Mouse (Mus musculus): ENCODE measurements around the gene Dst. TPM values are rescaled to one million over a fixed set of nuclear protein-coding genes. Genes with fewer than 3 reads are reported as not detected.

The Dst gene
- polyA plus RNA-seq (2012; rRNA removed): 70.7 and 85.1 TPM in 2 replicates

DNA sequence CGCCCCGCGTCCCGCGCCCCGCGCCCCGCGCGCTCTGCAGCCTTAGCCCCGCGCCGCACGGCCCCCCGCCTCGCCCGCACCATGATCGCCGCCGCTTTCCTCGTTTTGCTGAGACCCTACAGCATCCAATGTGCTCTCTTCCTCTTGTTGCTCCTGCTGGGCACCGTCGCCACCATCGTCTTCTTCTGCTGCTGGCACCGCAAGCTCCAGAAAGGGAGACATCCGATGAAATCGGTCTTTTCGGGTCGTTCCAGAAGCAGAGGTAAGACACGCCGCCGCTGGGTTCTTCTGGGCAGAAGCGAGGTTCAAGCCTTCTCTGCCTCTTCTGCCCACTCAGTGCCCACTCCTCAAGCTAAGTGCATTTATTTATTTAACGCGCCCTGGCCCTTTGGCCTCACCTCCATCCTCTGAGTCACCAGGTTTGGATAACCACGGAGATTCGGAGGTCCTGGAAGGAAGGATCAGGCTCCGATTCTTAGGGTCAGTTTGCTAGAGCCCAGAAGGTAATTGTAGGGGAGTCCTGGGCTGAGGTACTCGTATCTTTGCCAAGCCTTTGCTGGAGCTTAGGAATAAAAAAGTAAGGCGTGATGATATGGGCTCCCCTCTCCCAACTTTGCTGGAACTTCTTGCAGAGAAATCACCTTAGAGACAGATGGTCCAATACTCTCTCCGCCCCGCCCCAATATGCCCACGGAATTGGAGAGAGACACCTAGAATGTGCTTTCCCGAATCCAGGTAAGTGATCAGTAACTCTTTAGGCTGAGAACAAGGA lies at the start of gene Dst:
Dst (plus strand) TSS at position 35 of the 772 bp plus-strand sequence.

DNA sequence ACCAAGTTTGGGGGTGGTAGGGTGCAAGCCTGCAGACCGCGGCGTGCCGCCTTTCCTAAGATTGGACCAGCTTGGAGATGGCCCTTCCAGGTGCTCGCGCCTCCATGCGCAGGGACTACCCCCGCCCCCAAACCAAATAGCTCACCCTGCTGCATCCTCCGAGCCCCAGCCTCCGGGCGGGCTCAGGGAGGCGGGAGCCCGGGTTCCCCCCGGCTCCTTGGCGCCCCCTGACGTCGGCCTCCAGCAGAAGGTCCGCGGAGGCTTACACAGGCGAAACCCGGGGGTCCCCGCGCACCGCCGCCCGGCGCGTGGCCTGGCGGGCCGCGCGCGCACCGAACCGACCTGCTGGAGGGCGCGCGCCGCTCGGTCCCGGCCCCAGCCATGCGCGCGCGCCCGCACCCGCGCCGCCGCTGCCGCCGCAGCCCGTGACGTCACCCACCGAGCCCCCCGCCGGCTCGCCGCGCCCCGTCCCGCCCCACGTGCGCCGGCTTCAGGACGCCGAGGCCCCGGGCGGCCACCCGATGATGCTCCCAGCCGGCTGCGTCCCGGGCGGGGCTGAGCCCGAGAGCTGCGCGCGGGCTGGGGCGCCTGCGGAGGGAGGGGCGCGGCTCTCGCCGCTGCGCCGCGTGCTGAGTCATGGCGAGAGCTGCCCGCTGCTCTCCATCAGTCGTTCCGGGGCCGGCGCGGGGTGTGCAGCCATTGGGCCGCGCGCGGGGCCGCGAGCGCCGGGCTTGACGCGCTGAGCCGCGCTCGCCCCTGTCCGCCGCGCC lies 419 bp upstream of the Dst start, which contains the start of gene Bend6:
Bend6 (minus strand) TSS at position 396 of the 770 bp plus-strand sequence.

Other genes starting within 250 kb of the Dst start
- gene Prim2, start 238.4 kb upstream of the Dst start, polyA plus RNA-seq (2012; rRNA removed): 25.5 and 28.2 TPM in 2 replicates
- gene Rab23, start 188.3 kb upstream of the Dst start, polyA plus RNA-seq (2012; rRNA removed): 21.9 and 22.3 TPM in 2 replicates
- gene Bag2, start 150.4 kb upstream of the Dst start, polyA plus RNA-seq (2012; rRNA removed): 16.8 and 18.9 TPM in 2 replicates
- gene Zfp451, start 93.6 kb upstream of the Dst start, polyA plus RNA-seq (2012; rRNA removed): 34.8 and 38.2 TPM in 2 replicates
- gene Bend6, start 409 bp upstream of the Dst start, polyA plus RNA-seq (2012; rRNA removed): 16.6 and 21.3 TPM in 2 replicates